Comparison of ENCODE assay signal across 8 mouse cellular contexts in the genomic region with DNA sequence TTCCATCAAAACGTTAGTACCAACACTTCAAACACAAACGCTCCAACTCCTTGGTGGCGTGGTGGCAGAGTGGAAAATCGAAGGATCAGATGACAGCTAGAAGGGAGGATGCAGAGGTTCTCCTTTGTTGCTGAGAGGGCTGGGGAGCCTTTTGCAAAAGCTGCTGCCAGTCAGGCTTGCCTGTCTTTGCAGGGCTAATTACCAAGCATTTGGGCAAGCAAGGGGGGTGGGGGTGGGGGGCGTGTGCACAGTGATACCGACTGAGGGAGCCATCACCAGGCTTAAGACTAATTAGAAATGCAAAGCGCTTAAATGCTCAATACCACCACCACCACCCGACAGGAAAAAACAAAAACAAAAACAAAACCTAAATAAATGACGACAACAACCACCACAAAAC.
DNase-seq lines count a peak whose midpoint lies in the region; ATAC-seq and TF ChIP-seq lines count a peak whose summit lies in the region.

No protein-coding gene starts in this region.

- peak overlapping the region; percentile 30 for H3K4me3 ChIP-seq in heart, postnatal 0 days (ENCODE audit: low read depth, low read length)
- peak overlapping the region; percentile 27 for H3K4me3 ChIP-seq in midbrain, embryonic 11.5 days (ENCODE audit: low read depth, low read length)

- DNase-seq in frontal cortex, postnatal 14 days (ENCODE audit: low spot score in 2 of 2), result no peak
- peak; percentile 40 for DNase-seq in Muller cell, postnatal 12 days (ENCODE audit: inconsistent ontology term)
- no peak for DNase-seq in heart, postnatal 0 days (ENCODE audit: low spot score)
- DNase-seq in midbrain, embryonic 11.5 days (ENCODE audit: low spot score, missing footprints), result no peak
- DNase-seq in thymus, adult 18-20 months, result no peak
- DNase-seq in urinary bladder, postnatal 14 days (ENCODE audit: low spot score), result no peak
- DNase-seq in gastrocnemius, postnatal 36 days, result no peak

- TF ChIP-seq CTCF in heart, postnatal 0 days (IDR thresholded peaks at IDR 0.05; ENCODE audit: low read depth), result no peak

- H3K9ac ChIP-seq in heart, postnatal 0 days (replicated peaks; ENCODE audit: low read depth, low read length), result 0 out of 2 replicates have a peak overlapping the region, but pooled peaks have one; percentile 28
- peak overlapping the region; percentile 63 for H3K9ac ChIP-seq in midbrain, embryonic 11.5 days (ENCODE audit: low read length)

- H3K36me3 ChIP-seq in heart, postnatal 0 days (replicated peaks; ENCODE audit: control insufficient read depth, insufficient read depth, low read length), result no peaks in the 10 kb centered on the region
- H3K36me3 ChIP-seq in midbrain, embryonic 11.5 days (ENCODE audit: control insufficient read depth, insufficient read depth, low read length), result no peaks in the 10 kb centered on the region

- peak; percentile 41 for ATAC-seq in frontal cortex, adult (ENCODE audit: low TSS enrichment)
- ATAC-seq in heart, postnatal 0 days (ENCODE audit: insufficient read depth, low read depth), result no peak
- ATAC-seq in midbrain, embryonic 11.5 days (ENCODE audit: low FRiP score), result peak; percentile 86

- peaks cover 38% of the 10 kb centered on the region for H3K4me1 ChIP-seq in heart, postnatal 0 days (ENCODE audit: control insufficient read depth, insufficient read depth)
- H3K4me1 ChIP-seq in midbrain, embryonic 11.5 days (ENCODE audit: control insufficient read depth, insufficient read depth, low read length), result peaks cover 18% of the 10 kb centered on the region

- intact Hi-C loops in gastrocnemius, postnatal 36 days (cut with DNase I), result no loop called here

- 0 out of 2 replicates have a peak overlapping the region, but pooled peaks have one; percentile 77 for H3K27ac ChIP-seq in heart, postnatal 0 days (ENCODE audit: low read depth)
- H3K27ac ChIP-seq in midbrain, embryonic 11.5 days (ENCODE audit: low read depth, low read length), result peak overlapping the region; percentile 94

- TF ChIP-seq EP300 in heart, postnatal 0 days (IDR thresholded peaks at IDR 0.05; ENCODE audit: low read depth), result no peak

- WGBS in heart, postnatal 0 days, result 19% methylated on average over 9 of the region's 9 CpGs
- WGBS in midbrain, embryonic 11.5 days, result 1% methylated on average over 9 of the region's 9 CpGs

- H3K27me3 ChIP-seq in heart, postnatal 0 days (ENCODE audit: control insufficient read depth, insufficient read depth, low read length), result no peaks in the 10 kb centered on the region
- no peaks in the 10 kb centered on the region for H3K27me3 ChIP-seq in midbrain, embryonic 11.5 days (ENCODE audit: control insufficient read depth, insufficient read depth, low read length)

- H3K4me2 ChIP-seq in heart, postnatal 0 days (ENCODE audit: low read depth, low read length), result peak overlapping the region; percentile 63
- peak overlapping the region; percentile 50 for H3K4me2 ChIP-seq in midbrain, embryonic 11.5 days

- no peaks in the 10 kb centered on the region for H3K9me3 ChIP-seq in heart, postnatal 0 days (replicated peaks; ENCODE audit: control insufficient read depth, low read length)
- peaks cover 5% of the 10 kb centered on the region; the same call in 1 of the 2 replicates for H3K9me3 ChIP-seq in midbrain, embryonic 11.5 days (ENCODE audit: control insufficient read depth, low read length)
